Mouse (Mus musculus): ENCODE results near the gene Ppp2ca. TPM values are rescaled to one million over a fixed set of nuclear protein-coding genes. Genes with fewer than 3 reads are reported as not detected.
A peak's percentile ranks its signal among the peaks of the same experiment; 100 is the strongest.
"Not testable (repeated sequence)": the region's sequence is repeated elsewhere in the genome, so short reads cannot be mapped to it uniquely, and the experiment has no call there.

Ppp2ca gene
- polyA plus RNA-seq, 1 experiment from 2014 or later: 20.2 TPM

DNA sequence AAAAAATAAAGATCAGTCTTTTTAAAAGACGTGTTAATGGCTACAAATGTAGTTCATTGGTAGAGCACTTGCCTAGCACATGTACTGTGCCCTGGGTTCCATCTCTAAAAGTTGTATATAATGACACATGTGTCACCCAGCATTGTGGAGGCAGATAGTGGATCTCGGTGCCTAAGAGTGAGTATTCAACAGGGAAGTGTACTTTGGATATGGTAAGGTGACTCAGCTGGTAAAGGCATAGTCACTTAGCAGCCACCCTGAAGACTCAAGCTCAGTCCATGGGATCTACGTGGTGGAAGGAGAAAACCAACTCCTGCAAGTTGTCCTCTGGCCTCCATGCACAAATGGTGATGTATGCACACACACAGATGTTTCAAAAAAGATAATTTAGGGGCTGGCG lies 26.0 kb downstream of the Ppp2ca start:
- 89% methylated on average over 4 of the region's 4 CpGs for WGBS
- no peaks in the 10 kb centered on the region for H3K27me3 ChIP-seq (replicated peaks; ENCODE audit: control insufficient read depth, insufficient read depth, low read length)
- no peaks in the 10 kb centered on the region for H3K4me1 ChIP-seq (ENCODE audit: control insufficient read depth, insufficient read depth, low read length)
- H3K4me2 ChIP-seq (ENCODE audit: low read depth, low read length): no peak overlapping the region
- H3K27ac ChIP-seq (ENCODE audit: low read length): no peak overlapping the region
- H3K9me3 ChIP-seq (ENCODE audit: control insufficient read depth, low read length): no peaks in the 10 kb centered on the region
- no peak overlapping the region for H3K4me3 ChIP-seq (ENCODE audit: low read length)
- no peak for ATAC-seq
- peaks cover 22% of the 10 kb centered on the region for H3K36me3 ChIP-seq (ENCODE audit: control insufficient read depth, insufficient read depth, low read length)
- H3K9ac ChIP-seq (ENCODE audit: low read depth, low read length): no peak overlapping the region

DNA sequence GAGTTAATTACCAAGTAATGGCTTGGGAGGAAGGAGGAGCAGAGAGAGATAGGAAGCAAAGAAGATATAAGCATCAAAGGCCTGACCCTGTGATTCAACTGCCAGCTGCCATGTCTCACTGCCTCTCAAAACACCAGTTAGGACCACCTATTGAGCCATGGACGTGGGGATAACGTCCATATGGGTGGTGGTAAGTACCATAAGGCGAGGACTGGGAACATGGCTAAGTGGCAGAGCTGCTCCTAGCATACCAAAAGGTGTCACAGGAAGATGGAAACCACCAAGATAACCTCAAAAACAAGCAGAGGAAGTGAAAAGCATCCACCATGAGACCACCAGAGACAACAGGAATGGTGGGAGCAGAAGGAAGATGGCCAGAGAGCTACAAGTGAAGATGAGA lies 28.7 kb downstream of the Ppp2ca start:
- H3K36me3 ChIP-seq (ENCODE audit: control insufficient read depth, insufficient read depth, low read length): peaks cover 7% of the 10 kb centered on the region; the same call in 1 of the 2 replicates
- H3K4me1 ChIP-seq (ENCODE audit: control insufficient read depth, insufficient read depth, low read length): no peaks in the 10 kb centered on the region
- no peak overlapping the region for H3K27ac ChIP-seq (ENCODE audit: low read length)
- no peak for ATAC-seq
- H3K4me3 ChIP-seq (ENCODE audit: low read length): no peak overlapping the region
- no peaks in the 10 kb centered on the region for H3K9me3 ChIP-seq (ENCODE audit: control insufficient read depth, low read length)
- no peaks in the 10 kb centered on the region for H3K27me3 ChIP-seq (replicated peaks; ENCODE audit: control insufficient read depth, insufficient read depth, low read length)
- H3K9ac ChIP-seq (ENCODE audit: low read depth, low read length): no peak overlapping the region
- WGBS: 68% methylated on average over 3 of the region's 3 CpGs
- H3K4me2 ChIP-seq (ENCODE audit: low read depth, low read length): no peak overlapping the region

DNA sequence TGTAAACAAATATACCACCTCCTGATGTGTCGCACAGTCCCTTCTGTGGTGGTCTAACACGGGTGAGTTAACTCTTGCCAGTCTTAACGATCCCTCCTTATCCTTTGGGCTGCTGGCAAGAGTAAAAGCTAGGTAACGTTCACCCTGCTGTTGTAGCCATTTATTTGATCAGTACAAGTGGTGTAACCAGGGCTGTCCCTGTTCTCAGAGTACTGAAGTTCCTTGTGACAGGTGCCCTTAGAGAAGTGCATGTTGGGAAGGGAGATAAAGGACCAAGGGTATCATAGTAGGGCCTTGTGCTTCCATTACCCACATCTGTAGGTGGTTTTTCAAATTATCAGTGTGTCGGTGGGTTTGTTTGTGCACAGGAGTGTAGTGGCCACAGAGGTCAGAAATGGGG lies 29.3 kb downstream of the Ppp2ca start:
- ATAC-seq: no peak
- WGBS: 69% methylated on average over 5 of the region's 5 CpGs

DNA sequence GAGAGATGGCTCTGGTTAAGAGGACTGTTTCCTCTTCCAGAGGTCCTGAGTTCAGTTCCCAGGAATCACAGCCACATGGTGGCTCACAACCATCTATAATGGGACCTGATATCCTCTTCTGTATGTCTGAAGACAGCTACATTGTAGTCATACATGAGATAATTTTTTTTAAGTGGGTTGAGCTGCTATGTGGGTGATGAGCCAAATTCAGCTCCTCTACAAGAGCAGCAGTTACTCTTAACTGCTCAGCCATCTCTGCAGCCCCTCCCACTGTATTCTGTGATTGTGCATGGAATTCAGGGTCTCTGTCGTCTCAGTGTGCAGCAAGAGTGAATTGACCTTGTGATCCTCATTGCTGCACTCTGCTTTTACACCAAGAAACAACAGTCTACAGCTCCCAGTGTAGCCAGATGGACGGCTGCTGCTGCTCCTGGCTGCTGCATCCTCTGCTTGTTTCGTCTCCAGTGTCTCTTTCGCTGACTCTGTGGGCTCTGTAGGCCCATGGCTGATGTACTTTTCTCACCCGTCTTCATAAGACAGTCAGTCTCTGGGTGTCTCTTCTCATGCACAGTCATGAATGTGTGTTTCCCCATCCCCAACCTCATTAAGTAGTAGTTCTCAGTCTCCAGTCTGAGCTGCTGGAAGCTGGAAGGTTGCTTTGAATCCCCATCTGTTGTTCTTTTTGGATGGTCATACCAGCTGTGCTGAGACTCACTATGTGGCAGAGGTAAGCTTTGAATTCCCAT lies 30.0 kb downstream of the Ppp2ca start:
- Histone ChIP-seq H3K9me3 (ENCODE audit: control insufficient read depth, low read length) (no peaks in the 10 kb centered on the region), H3K4me1 (ENCODE audit: control insufficient read depth, insufficient read depth, low read length) (no peaks in the 10 kb centered on the region), H3K4me3 (ENCODE audit: low read length) (no peak overlapping the region), H3K27me3 (replicated peaks; ENCODE audit: control insufficient read depth, insufficient read depth, low read length) (no peaks in the 10 kb centered on the region), H3K27ac (ENCODE audit: low read length) (no peak overlapping the region), H3K9ac (ENCODE audit: low read depth, low read length) (no peak overlapping the region), H3K4me2 (ENCODE audit: low read depth, low read length) (no peak overlapping the region), H3K36me3 (ENCODE audit: control insufficient read depth, insufficient read depth, low read length) (0 out of 2 replicates have a peak, but pooled peaks cover 4% of the 10 kb centered on the region)
- WGBS: 67% methylated on average over 5 of the region's 5 CpGs
- ATAC-seq: no peak

More for the DNA sequence above, 29.3 kb downstream of the Ppp2ca start:
- Histone ChIP-seq H3K27ac (ENCODE audit: low read length) (no peak overlapping the region), H3K4me1 (ENCODE audit: control insufficient read depth, insufficient read depth, low read length) (no peaks in the 10 kb centered on the region), H3K36me3 (ENCODE audit: control insufficient read depth, insufficient read depth, low read length) (0 out of 2 replicates have a peak, but pooled peaks cover 7% of the 10 kb centered on the region), H3K4me2 (ENCODE audit: low read depth, low read length) (no peak overlapping the region), H3K9me3 (ENCODE audit: control insufficient read depth, low read length) (no peaks in the 10 kb centered on the region), H3K27me3 (replicated peaks; ENCODE audit: control insufficient read depth, insufficient read depth, low read length) (no peaks in the 10 kb centered on the region), H3K4me3 (ENCODE audit: low read length) (no peak overlapping the region), H3K9ac (ENCODE audit: low read depth, low read length) (no peak overlapping the region)

DNA sequence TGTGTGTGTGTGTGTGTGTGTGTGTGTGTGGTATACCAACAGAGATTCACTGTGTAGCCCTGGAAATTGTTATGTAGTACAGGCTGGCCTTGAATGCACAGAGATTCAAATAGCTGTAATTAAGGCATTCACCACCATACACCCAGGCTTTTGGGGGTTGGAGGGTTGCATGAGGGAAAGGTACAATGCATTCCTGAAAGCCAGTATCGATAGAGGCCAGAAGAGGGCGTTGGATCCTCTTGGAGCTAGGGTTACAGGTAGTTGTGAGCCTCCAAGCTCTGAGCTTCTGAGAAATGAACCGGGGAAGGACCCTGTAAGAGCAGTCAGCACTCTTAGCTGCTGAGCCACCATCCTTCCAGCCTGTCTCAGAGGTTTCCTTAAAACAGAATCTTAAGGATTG lies 30.7 kb downstream of the Ppp2ca start:
- H3K27me3 ChIP-seq (replicated peaks; ENCODE audit: control insufficient read depth, insufficient read depth, low read length): no peaks in the 10 kb centered on the region
- no peak overlapping the region for H3K27ac ChIP-seq (ENCODE audit: low read length)
- no peak overlapping the region for H3K4me3 ChIP-seq (ENCODE audit: low read length)
- 39% methylated on average over 3 of the region's 3 CpGs for WGBS
- no peaks in the 10 kb centered on the region for H3K9me3 ChIP-seq (ENCODE audit: control insufficient read depth, low read length)
- ATAC-seq: no peak
- no peaks in the 10 kb centered on the region for H3K4me1 ChIP-seq (ENCODE audit: control insufficient read depth, insufficient read depth, low read length)
- H3K9ac ChIP-seq (ENCODE audit: low read depth, low read length): no peak overlapping the region
- H3K4me2 ChIP-seq (ENCODE audit: low read depth, low read length): no peak overlapping the region
- 0 out of 2 replicates have a peak, but pooled peaks cover 4% of the 10 kb centered on the region for H3K36me3 ChIP-seq (ENCODE audit: control insufficient read depth, insufficient read depth, low read length)

DNA sequence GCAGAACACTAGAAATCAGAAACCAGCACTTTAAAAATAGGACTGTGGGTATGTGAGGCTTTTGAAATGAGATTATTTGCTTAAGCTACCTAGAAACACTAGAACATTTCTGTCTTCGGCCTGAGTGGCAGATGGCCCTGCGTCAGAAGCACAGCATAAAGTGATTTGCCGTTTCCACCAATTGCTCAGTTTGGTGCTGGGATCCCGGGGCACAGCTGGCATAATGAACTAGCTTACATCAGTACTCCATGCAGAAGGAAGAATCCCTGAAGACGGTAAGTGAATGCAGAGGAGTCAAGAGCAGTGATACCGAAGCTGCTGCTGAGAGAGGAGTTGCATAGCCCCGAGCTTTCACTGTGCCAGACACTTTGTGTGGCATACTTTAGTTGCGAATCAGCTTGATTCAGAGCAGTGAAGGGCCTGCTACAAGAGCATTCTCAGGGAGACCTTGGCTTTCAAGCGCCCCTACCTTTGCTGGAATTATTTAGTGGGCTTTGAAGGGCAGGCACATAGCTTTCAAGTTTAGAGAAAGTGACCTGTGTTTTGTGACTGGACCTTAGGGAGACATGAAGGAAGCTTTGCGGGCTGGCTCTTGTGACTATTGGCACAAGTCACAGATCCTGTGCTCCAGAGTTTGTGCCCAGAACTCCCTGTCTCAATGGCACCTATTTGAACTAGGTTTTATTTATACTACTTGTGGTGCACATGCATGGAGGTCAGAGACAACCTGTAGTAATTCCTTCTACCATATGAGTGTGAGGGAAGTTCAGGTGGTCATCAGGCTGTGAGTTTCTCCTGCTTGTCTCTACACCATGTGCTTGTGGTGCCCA lies 31.4 kb downstream of the Ppp2ca start:
- Histone ChIP-seq H3K27ac (ENCODE audit: low read length) (no peak overlapping the region), H3K4me3 (ENCODE audit: low read length) (no peak overlapping the region), H3K36me3 (ENCODE audit: control insufficient read depth, insufficient read depth, low read length) (no peaks in the 10 kb centered on the region), H3K27me3 (replicated peaks; ENCODE audit: control insufficient read depth, insufficient read depth, low read length) (no peaks in the 10 kb centered on the region), H3K9me3 (ENCODE audit: control insufficient read depth, low read length) (no peaks in the 10 kb centered on the region), H3K4me2 (ENCODE audit: low read depth, low read length) (no peak overlapping the region), H3K9ac (ENCODE audit: low read depth, low read length) (no peak overlapping the region), H3K4me1 (ENCODE audit: control insufficient read depth, insufficient read depth, low read length) (no peaks in the 10 kb centered on the region)
- ATAC-seq: no peak
- WGBS: 72% methylated on average over 10 of the region's 10 CpGs

DNA sequence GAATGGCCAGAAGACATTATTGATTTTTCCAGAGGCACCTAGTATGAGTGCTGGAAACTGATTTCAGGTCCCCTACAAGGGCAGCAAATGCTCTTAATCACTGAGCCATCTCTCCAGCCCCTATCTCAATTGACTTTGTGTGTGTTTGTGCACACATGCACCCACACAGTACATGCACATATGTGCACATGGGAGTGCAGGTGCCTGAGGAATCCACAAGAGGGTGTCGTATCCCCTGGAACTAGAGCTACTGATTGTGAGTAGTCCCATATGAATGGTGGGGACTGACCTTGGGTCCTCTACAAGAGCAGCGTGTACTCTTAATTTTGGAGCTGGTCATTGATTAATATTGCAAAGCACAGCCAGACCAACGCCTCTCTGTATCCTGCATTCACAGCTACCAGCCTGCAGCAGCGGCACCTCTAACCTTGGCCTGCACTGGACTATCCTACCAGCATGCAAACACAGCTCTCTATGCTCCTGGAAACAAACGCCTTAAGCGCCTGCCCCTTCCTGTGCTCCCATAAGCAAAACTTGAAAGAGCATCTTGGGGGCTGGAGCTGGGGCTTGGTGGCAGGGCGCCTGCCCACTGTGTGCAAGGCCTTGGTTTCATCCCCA lies 32.1 kb downstream of the Ppp2ca start:
- no peak for ATAC-seq
- H3K4me3 ChIP-seq (ENCODE audit: low read length): no peak overlapping the region
- no peaks in the 10 kb centered on the region for H3K27me3 ChIP-seq (replicated peaks; ENCODE audit: control insufficient read depth, insufficient read depth, low read length)
- WGBS: 76% methylated on average over 7 of the region's 7 CpGs
- no peak overlapping the region for H3K4me2 ChIP-seq (ENCODE audit: low read depth, low read length)
- H3K9ac ChIP-seq (ENCODE audit: low read depth, low read length): no peak overlapping the region
- H3K9me3 ChIP-seq (ENCODE audit: control insufficient read depth, low read length): 0 out of 2 replicates have a peak, but pooled peaks cover 4% of the 10 kb centered on the region
- H3K27ac ChIP-seq (ENCODE audit: low read length): no peak overlapping the region
- no peaks in the 10 kb centered on the region for H3K36me3 ChIP-seq (ENCODE audit: control insufficient read depth, insufficient read depth, low read length)
- H3K4me1 ChIP-seq (ENCODE audit: control insufficient read depth, insufficient read depth, low read length): no peaks in the 10 kb centered on the region

DNA sequence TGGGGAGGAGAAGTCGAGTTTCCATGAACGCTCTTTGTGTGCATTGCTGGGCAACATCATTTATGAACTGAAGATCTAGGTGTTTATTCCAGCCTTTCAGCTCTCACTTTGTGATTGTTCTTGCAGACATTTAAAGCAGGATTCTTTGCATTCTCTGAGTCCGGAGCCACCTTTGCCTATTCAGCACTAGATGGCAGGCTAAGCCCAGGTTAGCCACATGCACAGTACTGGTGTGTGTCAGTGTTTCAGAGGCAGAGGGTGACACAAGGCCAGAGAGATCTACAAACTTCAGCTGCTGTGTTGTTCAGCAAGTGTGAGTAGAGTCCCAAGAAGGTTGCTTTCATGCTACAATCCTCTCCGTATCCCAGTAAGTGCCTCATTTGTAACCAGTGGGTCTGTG lies 45.2 kb downstream of the Ppp2ca start:
- H3K4me2 ChIP-seq (ENCODE audit: low read depth, low read length): not testable (repeated sequence)

DNA sequence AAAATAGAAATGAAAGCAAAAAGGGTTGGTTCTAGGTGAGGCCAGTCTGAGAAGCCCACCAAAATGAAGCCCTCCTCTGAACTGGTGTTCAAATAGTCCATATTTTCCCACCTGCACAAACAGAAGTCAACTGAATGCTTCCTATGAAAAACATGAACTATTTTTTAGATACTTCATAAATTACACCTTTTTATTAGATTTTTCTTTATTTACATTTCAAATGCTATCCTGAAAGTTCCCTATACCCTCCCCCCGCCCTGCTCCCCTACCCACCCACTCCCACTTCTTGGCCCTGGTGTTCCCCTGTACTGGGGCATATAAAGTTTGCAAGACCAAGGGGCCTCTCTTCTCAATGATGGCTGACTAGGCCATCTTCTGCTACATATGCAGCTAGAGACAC lies 46.9 kb downstream of the Ppp2ca start, which contains the start of gene Olfr1373:
Gene Olfr1373 (minus strand): TSS at position 101 of the 400 bp plus-strand sequence.
- not testable (repeated sequence) for H3K4me2 ChIP-seq (ENCODE audit: low read depth, low read length); H3K9ac ChIP-seq (ENCODE audit: low read depth, low read length); H3K27me3 ChIP-seq (replicated peaks; ENCODE audit: control insufficient read depth, insufficient read depth, low read length); H3K27ac ChIP-seq (ENCODE audit: low read length); H3K4me1 ChIP-seq (ENCODE audit: control insufficient read depth, insufficient read depth, low read length); H3K9me3 ChIP-seq (ENCODE audit: control insufficient read depth, low read length); H3K4me3 ChIP-seq (ENCODE audit: low read length); ATAC-seq; H3K36me3 ChIP-seq (ENCODE audit: control insufficient read depth, insufficient read depth, low read length)
- WGBS: 78% methylated on average over 1 of the region's 1 CpGs

More for the DNA sequence above, 45.2 kb downstream of the Ppp2ca start:
- H3K9ac ChIP-seq (ENCODE audit: low read depth, low read length); H3K27ac ChIP-seq (ENCODE audit: low read length); H3K4me3 ChIP-seq (ENCODE audit: low read length); H3K9me3 ChIP-seq (ENCODE audit: control insufficient read depth, low read length); H3K27me3 ChIP-seq (replicated peaks; ENCODE audit: control insufficient read depth, insufficient read depth, low read length); H3K36me3 ChIP-seq (ENCODE audit: control insufficient read depth, insufficient read depth, low read length); H3K4me1 ChIP-seq (ENCODE audit: control insufficient read depth, insufficient read depth, low read length): not testable (repeated sequence)
- 0 out of 2 replicates have a peak, but pooled peaks have one; percentile 71 for ATAC-seq
- WGBS: 23% methylated on average over 4 of the region's 4 CpGs
